Mouse (Mus musculus): Measurements from ENCODE around the gene Farsa. TPM values are rescaled to one million over a fixed set of nuclear protein-coding genes. Genes with fewer than 3 reads are reported as not detected.

Farsa gene
- polyA plus RNA-seq, 1 experiment from 2014 or later, result 102 TPM

- Histone ChIP-seq H3K4me2 (peak overlapping the region; percentile 74), H3K36me3 (peaks cover 26% of the 10 kb centered on the region), H3K4me1 (replicated peaks) (peaks cover 36% of the 10 kb centered on the region), H3K9ac (peak overlapping the region; percentile 79), H3K27me3 (no peaks in the 10 kb centered on the region), H3K4me3 (peak overlapping the region; percentile 92), H3K9me3 (no peaks in the 10 kb centered on the region), H3K27ac (replicated peaks) (peak overlapping the region; percentile 87)
- 35% methylated on average over 6 of the region's 6 CpGs for WGBS
- ATAC-seq (ENCODE audit: low read depth), result no peak
Observed at GRCm38 (mm10) chr8:84847684-84848435, 8.9 kb upstream of the Farsa start.

- Histone ChIP-seq H3K27ac (replicated peaks) (no peak overlapping the region), H3K36me3 (peaks cover 24% of the 10 kb centered on the region), H3K9me3 (no peaks in the 10 kb centered on the region), H3K9ac (no peak overlapping the region), H3K4me3 (peak overlapping the region; percentile 90), H3K4me1 (replicated peaks) (peaks cover 23% of the 10 kb centered on the region), H3K27me3 (peaks cover 3% of the 10 kb centered on the region; the same call in 1 of the 2 replicates), H3K4me2 (no peak overlapping the region)
- WGBS, result 98% methylated on average over 3 of the region's 3 CpGs
- peak; percentile 28 for ATAC-seq (ENCODE audit: low read depth)
Observed at GRCm38 (mm10) chr8:84856434-84856833, 355 bp upstream of the Farsa start.

GRCm38 (mm10) chr8:84871376-84872308 lies 14.9 kb downstream of the Farsa start, which contains the start of gene Syce2:
Gene Syce2 (plus strand): TSS chr8:84872111.
- ATAC-seq (ENCODE audit: low read depth), result peak; percentile 77
- peak within 1 kb of the TSS; percentile 41 for H3K4me3 ChIP-seq
- no peak within 1 kb of the TSS for H3K27ac ChIP-seq (replicated peaks)
- no peaks in the 10 kb centered on the region for H3K9me3 ChIP-seq
- peaks cover 11% of the 10 kb centered on the region for H3K4me1 ChIP-seq (replicated peaks)
- peaks cover 39% of the 10 kb centered on the region for H3K36me3 ChIP-seq
- peak within 1 kb of the TSS; percentile 80 for H3K4me2 ChIP-seq
- H3K9ac ChIP-seq, result peak within 1 kb of the TSS; percentile 65
- H3K27me3 ChIP-seq, result peaks cover 10% of the 10 kb centered on the region
- 14% methylated on average over 46 of the region's 46 CpGs for WGBS

GRCm38 (mm10) chr8:84872309-84872965 lies 15.6 kb downstream of the Farsa start:
- peaks cover 11% of the 10 kb centered on the region for H3K4me1 ChIP-seq (replicated peaks)
- peaks cover 31% of the 10 kb centered on the region for H3K36me3 ChIP-seq
- H3K9me3 ChIP-seq, result no peaks in the 10 kb centered on the region
- peak overlapping the region; percentile 41 for H3K4me3 ChIP-seq
- peak; percentile 55 for ATAC-seq (ENCODE audit: low read depth)
- peak overlapping the region; percentile 65 for H3K9ac ChIP-seq
- peak overlapping the region; percentile 80 for H3K4me2 ChIP-seq
- WGBS, result 3% methylated on average over 54 of the region's 54 CpGs
- no peak overlapping the region for H3K27ac ChIP-seq (replicated peaks)
- peaks cover 10% of the 10 kb centered on the region for H3K27me3 ChIP-seq

- Histone ChIP-seq H3K4me3 (peak overlapping the region; percentile 41; the same call in 1 of the 2 replicates), H3K4me2 (peak overlapping the region; percentile 80), H3K27me3 (peaks cover 10% of the 10 kb centered on the region), H3K36me3 (peaks cover 25% of the 10 kb centered on the region), H3K4me1 (replicated peaks) (peaks cover 11% of the 10 kb centered on the region), H3K27ac (replicated peaks) (no peak overlapping the region), H3K9ac (no peak overlapping the region), H3K9me3 (no peaks in the 10 kb centered on the region)
- no peak for ATAC-seq (ENCODE audit: low read depth)
- WGBS, result 62% methylated on average over 4 of the region's 4 CpGs
Observed at GRCm38 (mm10) chr8:84873016-84873415, 16.2 kb downstream of the Farsa start.

- ATAC-seq (ENCODE audit: low read depth), result no peak
- Histone ChIP-seq H3K9ac (no peak overlapping the region), H3K4me3 (no peak overlapping the region), H3K4me1 (replicated peaks) (peaks cover 11% of the 10 kb centered on the region), H3K27ac (replicated peaks) (no peak overlapping the region), H3K4me2 (no peak overlapping the region), H3K27me3 (peaks cover 10% of the 10 kb centered on the region), H3K9me3 (no peaks in the 10 kb centered on the region), H3K36me3 (peaks cover 12% of the 10 kb centered on the region)
- 91% methylated on average over 3 of the region's 3 CpGs for WGBS
Observed at GRCm38 (mm10) chr8:84874339-84874738, 17.6 kb downstream of the Farsa start.

- Histone ChIP-seq H3K27ac (replicated peaks) (no peak overlapping the region), H3K9me3 (no peaks in the 10 kb centered on the region), H3K4me1 (replicated peaks) (peaks cover 4% of the 10 kb centered on the region), H3K9ac (no peak overlapping the region), H3K4me3 (no peak overlapping the region), H3K27me3 (peaks cover 6% of the 10 kb centered on the region), H3K36me3 (no peaks in the 10 kb centered on the region), H3K4me2 (no peak overlapping the region)
- no peak for ATAC-seq (ENCODE audit: low read depth)
- WGBS, result 82% methylated on average over 3 of the region's 3 CpGs
Observed at GRCm38 (mm10) chr8:84877297-84878035, 20.7 kb downstream of the Farsa start.

GRCm38 (mm10) chr8:84878915-84879314 lies 22.1 kb downstream of the Farsa start:
- H3K27me3 ChIP-seq, result no peaks in the 10 kb centered on the region
- H3K4me3 ChIP-seq, result no peak overlapping the region
- H3K9me3 ChIP-seq, result no peaks in the 10 kb centered on the region
- no peak overlapping the region for H3K27ac ChIP-seq (replicated peaks)
- H3K9ac ChIP-seq, result no peak overlapping the region
- no peaks in the 10 kb centered on the region for H3K36me3 ChIP-seq
- no peak for ATAC-seq (ENCODE audit: low read depth)
- 89% methylated on average over 1 of the region's 1 CpGs for WGBS
- H3K4me1 ChIP-seq (replicated peaks), result no peaks in the 10 kb centered on the region
- H3K4me2 ChIP-seq, result no peak overlapping the region

GRCm38 (mm10) chr8:84884728-84885127 lies 27.9 kb downstream of the Farsa start:
- H3K4me3 ChIP-seq, result no peak overlapping the region
- 86% methylated on average over 4 of the region's 4 CpGs for WGBS
- no peaks in the 10 kb centered on the region for H3K27me3 ChIP-seq
- H3K9ac ChIP-seq, result no peak overlapping the region
- H3K9me3 ChIP-seq, result no peaks in the 10 kb centered on the region
- no peaks in the 10 kb centered on the region for H3K4me1 ChIP-seq (replicated peaks)
- peaks cover 43% of the 10 kb centered on the region for H3K36me3 ChIP-seq
- H3K4me2 ChIP-seq, result no peak overlapping the region
- no peak for ATAC-seq (ENCODE audit: low read depth)
- no peak overlapping the region for H3K27ac ChIP-seq (replicated peaks)

GRCm38 (mm10) chr8:84888280-84888679 lies 31.5 kb downstream of the Farsa start:
- H3K27ac ChIP-seq (replicated peaks), result no peak overlapping the region
- no peaks in the 10 kb centered on the region for H3K9me3 ChIP-seq
- WGBS, result 94% methylated on average over 3 of the region's 3 CpGs
- H3K27me3 ChIP-seq, result no peaks in the 10 kb centered on the region
- peaks cover 10% of the 10 kb centered on the region for H3K4me1 ChIP-seq (replicated peaks)
- ATAC-seq (ENCODE audit: low read depth), result no peak
- H3K4me3 ChIP-seq, result no peak overlapping the region
- H3K36me3 ChIP-seq, result peaks cover 53% of the 10 kb centered on the region
- no peak overlapping the region for H3K9ac ChIP-seq
- no peak overlapping the region for H3K4me2 ChIP-seq

- no peak overlapping the region for H3K4me3 ChIP-seq
- peaks cover 53% of the 10 kb centered on the region for H3K36me3 ChIP-seq
- H3K9ac ChIP-seq, result no peak overlapping the region
- no peaks in the 10 kb centered on the region for H3K27me3 ChIP-seq
- H3K27ac ChIP-seq (replicated peaks), result no peak overlapping the region
- no peaks in the 10 kb centered on the region for H3K9me3 ChIP-seq
- WGBS, result 92% methylated on average over 1 of the region's 1 CpGs
- H3K4me1 ChIP-seq (replicated peaks), result peaks cover 14% of the 10 kb centered on the region
- no peak overlapping the region for H3K4me2 ChIP-seq
- no peak for ATAC-seq (ENCODE audit: low read depth)
Observed at GRCm38 (mm10) chr8:84889141-84889540, 32.4 kb downstream of the Farsa start.
